Mouse (Mus musculus) layer of hippocampus, adult 2 months (tissue): Measurements from ENCODE around the gene Col6a3. TPM values are rescaled to one million over a fixed set of nuclear protein-coding genes. Genes with fewer than 3 reads are reported as not detected.

Experiments used
- DNase-seq, 2 experiments: peaks; one replicate each; pipeline ENCODE4 v3.0.0; 2022; ENCODE audit warnings: low spot score in 2 of 2
- H3K27ac ChIP-seq: fragments of 200-600 bp; 2 replicates; pipeline ENCODE4 v1.8.1; 2022
- H3K4me3 ChIP-seq: fragments of 200-600 bp; 2 replicates; pipeline ENCODE4 v1.8.1; 2022; ENCODE audit warnings: mild to moderate bottlenecking
- CTCF ChIP-seq: fragments of 200-600 bp; conservative IDR thresholded peaks from 2 replicates; pipeline ENCODE4 v1.8.1; 2022; ENCODE audit warnings: antibody characterized with exemption, mild to moderate bottlenecking, moderate library complexity
- long read RNA-seq, 2 experiments: library from polyadenylated mRNA; stranded (forward); transcript quantifications; one replicate each; pipeline ENCODE4 v2.0.0; 2021; ENCODE audit warnings: borderline mapping rate in 2 of 2
- total RNA-seq, 2 experiments: library from RNA; stranded (reverse); gene quantifications; 2 replicates each; pipeline ENCODE4 v1.2.3; 2021

Gene Col6a3
- 1 to 10 TPM; 3.4 to 4.0 TPM for total RNA-seq
- long read RNA-seq, experiment 1 = 0 reads
- long read RNA-seq, experiment 2 = 0 reads

GRCm38 (mm10) chr1:90843836-90844235 is at the start of gene Col6a3:
TSS of gene Col6a3 (minus strand) at chr1:90843971.
- Histone ChIP-seq H3K4me3 (no peak within 1 kb of the TSS), H3K27ac (no peak within 1 kb of the TSS)
- no peak for TF ChIP-seq CTCF
- no peak for DNase-seq

GRCm38 (mm10) chr1:90885771-90886460 is 42.1 kb upstream of the Col6a3 start:
- no peak for TF ChIP-seq CTCF
- Histone ChIP-seq H3K4me3 (no peak overlapping the region), H3K27ac (no peak overlapping the region)
- no peak for DNase-seq

- no peak overlapping the region for H3K4me3 ChIP-seq
- no peak overlapping the region for H3K27ac ChIP-seq
- TF ChIP-seq CTCF = no peak
- DNase-seq = no peak
Measured at GRCm38 (mm10) chr1:90876486-90877270, 32.9 kb upstream of the Col6a3 start.

- no peak for TF ChIP-seq CTCF
- no peak overlapping the region for H3K4me3 ChIP-seq
- no peak for DNase-seq
- H3K27ac ChIP-seq = no peak overlapping the region
Measured at GRCm38 (mm10) chr1:90875961-90876360, 32.2 kb upstream of the Col6a3 start.

GRCm38 (mm10) chr1:90875371-90875770 is 31.6 kb upstream of the Col6a3 start:
- TF ChIP-seq CTCF = no peak
- Histone ChIP-seq H3K4me3 (no peak overlapping the region), H3K27ac (no peak overlapping the region)
- DNase-seq = no peak

GRCm38 (mm10) chr1:90870581-90870980 is 26.8 kb upstream of the Col6a3 start:
- H3K4me3 ChIP-seq = no peak overlapping the region
- TF ChIP-seq CTCF = no peak
- no peak for DNase-seq

GRCm38 (mm10) chr1:90866734-90867133 is 23.0 kb upstream of the Col6a3 start:
- TF ChIP-seq CTCF = no peak

More at GRCm38 (mm10) chr1:90870581-90870980, 26.8 kb upstream of the Col6a3 start:
- no peak overlapping the region for H3K27ac ChIP-seq

GRCm38 (mm10) chr1:90855880-90856279 is 12.1 kb upstream of the Col6a3 start:
- DNase-seq = no peak
- Histone ChIP-seq H3K27ac (no peak overlapping the region), H3K4me3 (no peak overlapping the region)
- TF ChIP-seq CTCF = no peak

More at GRCm38 (mm10) chr1:90866734-90867133, 23.0 kb upstream of the Col6a3 start:
- Histone ChIP-seq H3K4me3 (no peak overlapping the region), H3K27ac (no peak overlapping the region)
- DNase-seq = no peak

- peak in 1 of 2 experiments; percentile 14 for DNase-seq
- Histone ChIP-seq H3K27ac (no peak overlapping the region), H3K4me3 (no peak overlapping the region)
- peak; percentile 82 for TF ChIP-seq CTCF
Measured at GRCm38 (mm10) chr1:90849836-90850235, 6.1 kb upstream of the Col6a3 start.

- TF ChIP-seq CTCF = no peak
- no peak for DNase-seq
- H3K4me3 ChIP-seq = no peak overlapping the region
- no peak overlapping the region for H3K27ac ChIP-seq
Measured at GRCm38 (mm10) chr1:90845206-90845605, 1.4 kb upstream of the Col6a3 start.

- Histone ChIP-seq H3K4me3 (no peak overlapping the region), H3K27ac (no peak overlapping the region)
- no peak for TF ChIP-seq CTCF
- DNase-seq = no peak
Measured at GRCm38 (mm10) chr1:90842789-90843587, 783 bp downstream of the Col6a3 start.

- TF ChIP-seq CTCF = peak; percentile 95
- DNase-seq = peak; percentile 67 to 73
- H3K4me3 ChIP-seq = no peak overlapping the region
- H3K27ac ChIP-seq = no peak overlapping the region
Measured at GRCm38 (mm10) chr1:90840250-90840649, 3.5 kb downstream of the Col6a3 start.

- no peak for DNase-seq
- TF ChIP-seq CTCF = no peak
- Histone ChIP-seq H3K27ac (peak overlapping the region; percentile 65; the same call in 1 of the 2 replicates), H3K4me3 (no peak overlapping the region)
Measured at GRCm38 (mm10) chr1:90838657-90839056, 5.1 kb downstream of the Col6a3 start.
